Mouse (Mus musculus): Measurements from ENCODE around the gene Dnah6. TPM values are rescaled to one million over a fixed set of nuclear protein-coding genes. Genes with fewer than 3 reads are reported as not detected.

Gene Dnah6
- polyA plus RNA-seq, 1 experiment from 2014 or later = 0.06 TPM

- no peaks in the 10 kb centered on the region for H3K9me3 ChIP-seq (ENCODE audit: low read length)
- ATAC-seq (ENCODE audit: low FRiP score, low TSS enrichment) = no peak
- H3K27ac ChIP-seq (ENCODE audit: low read length) = no peak overlapping the region
- no peaks in the 10 kb centered on the region for H3K36me3 ChIP-seq (ENCODE audit: insufficient read depth, low read length)
- no peak overlapping the region for H3K4me2 ChIP-seq (replicated peaks; ENCODE audit: low read depth, low read length)
- no peak overlapping the region for H3K4me3 ChIP-seq (ENCODE audit: low read length)
- 81% methylated on average over 1 of the region's 1 CpGs for WGBS
- no peaks in the 10 kb centered on the region for H3K4me1 ChIP-seq (ENCODE audit: insufficient read depth, low read length)
- H3K27me3 ChIP-seq (ENCODE audit: insufficient read depth, low read length) = no peaks in the 10 kb centered on the region
- no peak overlapping the region for H3K9ac ChIP-seq (replicated peaks; ENCODE audit: low read length)
Measured at GRCm38 (mm10) chr6:73162958-73163357, 58.5 kb downstream of the Dnah6 start.

- no peak overlapping the region for H3K4me2 ChIP-seq (replicated peaks; ENCODE audit: low read depth, low read length)
- H3K4me1 ChIP-seq (ENCODE audit: insufficient read depth, low read length) = no peaks in the 10 kb centered on the region
- no peaks in the 10 kb centered on the region for H3K27me3 ChIP-seq (ENCODE audit: insufficient read depth, low read length)
- no peak overlapping the region for H3K27ac ChIP-seq (ENCODE audit: low read length)
- no peak overlapping the region for H3K4me3 ChIP-seq (ENCODE audit: low read length)
- H3K9ac ChIP-seq (replicated peaks; ENCODE audit: low read length) = no peak overlapping the region
- no peak for ATAC-seq (ENCODE audit: low FRiP score, low TSS enrichment)
- no peaks in the 10 kb centered on the region for H3K9me3 ChIP-seq (ENCODE audit: low read length)
- H3K36me3 ChIP-seq (ENCODE audit: insufficient read depth, low read length) = no peaks in the 10 kb centered on the region
- 83% methylated on average over 4 of the region's 4 CpGs for WGBS
Measured at GRCm38 (mm10) chr6:73161338-73161737, 60.1 kb downstream of the Dnah6 start.

DNA sequence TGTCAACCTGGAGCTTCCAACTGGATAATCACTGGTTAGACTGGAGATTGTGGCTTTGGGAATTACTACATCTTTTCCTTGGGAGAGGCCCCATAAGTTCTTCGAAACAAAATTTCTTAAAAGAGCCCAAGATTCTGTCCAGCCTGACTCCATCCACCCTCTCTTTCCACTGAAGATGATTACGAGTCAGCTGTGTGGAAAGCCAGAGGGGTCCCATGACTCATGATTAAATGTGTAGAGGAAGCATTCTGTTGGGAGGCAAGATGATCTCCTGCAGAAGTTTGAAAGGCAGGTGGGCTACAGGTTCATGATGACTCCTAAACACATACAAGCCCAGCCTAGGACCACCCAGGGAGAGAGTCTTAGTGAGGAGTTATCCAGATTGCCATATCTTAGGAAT is 66.0 kb downstream of the Dnah6 start:
- Histone ChIP-seq H3K4me3 (ENCODE audit: low read length) (no peak overlapping the region), H3K4me1 (ENCODE audit: insufficient read depth, low read length) (no peaks in the 10 kb centered on the region), H3K9ac (replicated peaks; ENCODE audit: low read length) (no peak overlapping the region), H3K9me3 (ENCODE audit: low read length) (no peaks in the 10 kb centered on the region), H3K4me2 (replicated peaks; ENCODE audit: low read depth, low read length) (no peak overlapping the region), H3K27ac (ENCODE audit: low read length) (no peak overlapping the region), H3K36me3 (ENCODE audit: insufficient read depth, low read length) (no peaks in the 10 kb centered on the region), H3K27me3 (ENCODE audit: insufficient read depth, low read length) (no peaks in the 10 kb centered on the region)
- ATAC-seq (ENCODE audit: low FRiP score, low TSS enrichment) = no peak
- WGBS = 82% methylated on average over 2 of the region's 2 CpGs

DNA sequence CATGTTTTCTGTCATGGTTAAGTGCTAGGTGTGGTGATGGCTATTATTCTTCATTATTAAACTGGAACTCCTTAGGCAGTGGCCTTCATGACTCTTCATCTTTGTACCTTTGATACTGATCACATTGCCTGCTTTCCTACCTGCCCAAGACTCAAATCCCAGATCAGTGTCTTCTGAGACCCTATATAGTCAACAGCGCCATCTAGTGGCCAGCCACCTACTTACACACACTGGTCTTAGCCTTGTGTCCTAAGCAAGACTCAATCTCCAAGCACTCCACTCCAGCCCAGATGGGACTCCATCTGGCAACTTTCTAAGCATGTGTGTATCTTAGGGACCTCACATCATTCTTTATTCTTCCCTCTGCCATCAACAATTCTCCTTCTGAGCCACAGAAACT is 67.8 kb downstream of the Dnah6 start:
- H3K4me1 ChIP-seq (ENCODE audit: insufficient read depth, low read length) = no peaks in the 10 kb centered on the region
- H3K36me3 ChIP-seq (ENCODE audit: insufficient read depth, low read length) = no peaks in the 10 kb centered on the region
- no peak overlapping the region for H3K4me3 ChIP-seq (ENCODE audit: low read length)
- no peaks in the 10 kb centered on the region for H3K27me3 ChIP-seq (ENCODE audit: insufficient read depth, low read length)
- H3K9me3 ChIP-seq (ENCODE audit: low read length) = no peaks in the 10 kb centered on the region
- no peak overlapping the region for H3K9ac ChIP-seq (replicated peaks; ENCODE audit: low read length)
- H3K27ac ChIP-seq (ENCODE audit: low read length) = no peak overlapping the region
- 3% methylated on average over 1 of the region's 1 CpGs for WGBS
- no peak overlapping the region for H3K4me2 ChIP-seq (replicated peaks; ENCODE audit: low read depth, low read length)
- peak; percentile 78; the same call in 1 of the 2 replicates for ATAC-seq (ENCODE audit: low FRiP score, low TSS enrichment)

GRCm38 (mm10) chr6:73143403-73143802 is 78.0 kb downstream of the Dnah6 start:
- H3K4me2 ChIP-seq (replicated peaks; ENCODE audit: low read depth, low read length) = no peak overlapping the region
- ATAC-seq (ENCODE audit: low FRiP score, low TSS enrichment) = no peak
- no peaks in the 10 kb centered on the region for H3K4me1 ChIP-seq (ENCODE audit: insufficient read depth, low read length)
- no peak overlapping the region for H3K4me3 ChIP-seq (ENCODE audit: low read length)
- H3K36me3 ChIP-seq (ENCODE audit: insufficient read depth, low read length) = no peaks in the 10 kb centered on the region
- H3K9ac ChIP-seq (replicated peaks; ENCODE audit: low read length) = no peak overlapping the region
- H3K9me3 ChIP-seq (ENCODE audit: low read length) = no peaks in the 10 kb centered on the region
- WGBS = 92% methylated on average over 7 of the region's 7 CpGs
- H3K27me3 ChIP-seq (ENCODE audit: insufficient read depth, low read length) = no peaks in the 10 kb centered on the region
- no peak overlapping the region for H3K27ac ChIP-seq (ENCODE audit: low read length)

DNA sequence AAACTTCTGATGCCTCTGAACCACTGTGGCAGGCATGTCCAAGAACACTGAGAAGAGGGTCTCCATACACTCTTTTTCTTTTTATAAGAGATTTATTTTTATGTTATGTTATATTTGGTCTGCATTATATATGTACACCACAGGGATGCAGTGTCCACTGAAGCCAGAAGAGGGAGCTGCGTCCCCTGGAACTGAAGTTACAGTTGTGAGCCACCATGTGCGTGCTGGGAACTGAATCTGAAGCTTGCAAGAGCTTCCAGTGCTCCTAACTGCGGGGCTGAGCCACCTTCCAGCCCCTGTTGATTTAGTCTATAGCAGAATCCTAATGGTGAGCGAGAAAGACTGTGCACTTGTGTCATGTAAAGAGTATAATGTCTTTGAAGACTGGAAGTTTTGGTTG is 78.7 kb downstream of the Dnah6 start:
- H3K27ac ChIP-seq (ENCODE audit: low read length) = no peak overlapping the region
- no peaks in the 10 kb centered on the region for H3K9me3 ChIP-seq (ENCODE audit: low read length)
- H3K4me3 ChIP-seq (ENCODE audit: low read length) = no peak overlapping the region
- H3K9ac ChIP-seq (replicated peaks; ENCODE audit: low read length) = no peak overlapping the region
- H3K4me2 ChIP-seq (replicated peaks; ENCODE audit: low read depth, low read length) = no peak overlapping the region
- 91% methylated on average over 4 of the region's 4 CpGs for WGBS
- no peaks in the 10 kb centered on the region for H3K4me1 ChIP-seq (ENCODE audit: insufficient read depth, low read length)
- H3K36me3 ChIP-seq (ENCODE audit: insufficient read depth, low read length) = no peaks in the 10 kb centered on the region
- ATAC-seq (ENCODE audit: low FRiP score, low TSS enrichment) = no peak
- no peaks in the 10 kb centered on the region for H3K27me3 ChIP-seq (ENCODE audit: insufficient read depth, low read length)

GRCm38 (mm10) chr6:73140836-73141235 is 80.6 kb downstream of the Dnah6 start:
- no peaks in the 10 kb centered on the region for H3K27me3 ChIP-seq (ENCODE audit: insufficient read depth, low read length)
- no peaks in the 10 kb centered on the region for H3K36me3 ChIP-seq (ENCODE audit: insufficient read depth, low read length)
- no peak overlapping the region for H3K9ac ChIP-seq (replicated peaks; ENCODE audit: low read length)
- H3K4me3 ChIP-seq (ENCODE audit: low read length) = no peak overlapping the region
- H3K9me3 ChIP-seq (ENCODE audit: low read length) = no peaks in the 10 kb centered on the region
- WGBS = 82% methylated on average over 3 of the region's 3 CpGs
- no peaks in the 10 kb centered on the region for H3K4me1 ChIP-seq (ENCODE audit: insufficient read depth, low read length)
- no peak overlapping the region for H3K27ac ChIP-seq (ENCODE audit: low read length)
- ATAC-seq (ENCODE audit: low FRiP score, low TSS enrichment) = no peak
- H3K4me2 ChIP-seq (replicated peaks; ENCODE audit: low read depth, low read length) = no peak overlapping the region

DNA sequence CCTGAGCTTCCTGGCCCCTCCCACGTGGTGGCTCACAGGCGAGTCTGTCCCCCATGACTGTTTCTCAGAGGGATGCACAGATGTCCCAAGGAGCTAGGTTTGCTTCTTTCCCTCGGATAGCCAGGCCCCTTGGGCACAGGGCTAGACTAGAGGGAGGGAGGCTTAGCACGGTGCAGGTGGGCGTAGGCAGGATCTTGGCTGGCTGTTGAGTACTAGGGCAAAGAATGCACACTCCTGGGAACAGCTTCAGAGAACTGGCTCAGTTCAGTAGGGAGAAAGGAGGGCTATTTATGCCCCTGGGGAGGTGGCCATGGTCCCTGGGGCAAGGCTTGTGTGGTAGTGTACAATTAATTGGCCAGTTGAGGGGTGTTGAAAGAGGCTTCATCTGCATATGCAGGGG is 88.7 kb downstream of the Dnah6 start:
- 39% methylated on average over 5 of the region's 5 CpGs for whole genome bisulfite sequencing
- no peak for ATAC-seq (ENCODE audit: low FRiP score, low TSS enrichment)

GRCm38 (mm10) chr6:73127594-73127993 is 93.9 kb downstream of the Dnah6 start:
- no peak overlapping the region for H3K27ac ChIP-seq (ENCODE audit: low read length)
- no peaks in the 10 kb centered on the region for H3K4me1 ChIP-seq (ENCODE audit: insufficient read depth, low read length)
- WGBS = 76% methylated on average over 9 of the region's 9 CpGs
- H3K9me3 ChIP-seq (ENCODE audit: low read length) = no peaks in the 10 kb centered on the region
- H3K4me2 ChIP-seq (replicated peaks; ENCODE audit: low read depth, low read length) = no peak overlapping the region
- no peak overlapping the region for H3K4me3 ChIP-seq (ENCODE audit: low read length)
- H3K27me3 ChIP-seq (ENCODE audit: insufficient read depth, low read length) = no peaks in the 10 kb centered on the region
- H3K36me3 ChIP-seq (ENCODE audit: insufficient read depth, low read length) = no peaks in the 10 kb centered on the region
- ATAC-seq (ENCODE audit: low FRiP score, low TSS enrichment) = no peak
- no peak overlapping the region for H3K9ac ChIP-seq (replicated peaks; ENCODE audit: low read length)

More for the DNA sequence above, 88.7 kb downstream of the Dnah6 start:
- no peaks in the 10 kb centered on the region for H3K27me3 ChIP-seq (ENCODE audit: insufficient read depth, low read length)
- no peaks in the 10 kb centered on the region for H3K36me3 ChIP-seq (ENCODE audit: insufficient read depth, low read length)
- no peak overlapping the region for H3K9ac ChIP-seq (replicated peaks; ENCODE audit: low read length)
- no peak overlapping the region for H3K4me2 ChIP-seq (replicated peaks; ENCODE audit: low read depth, low read length)
- H3K4me3 ChIP-seq (ENCODE audit: low read length) = no peak overlapping the region
- H3K9me3 ChIP-seq (ENCODE audit: low read length) = no peaks in the 10 kb centered on the region
- H3K4me1 ChIP-seq (ENCODE audit: insufficient read depth, low read length) = no peaks in the 10 kb centered on the region
- no peak overlapping the region for H3K27ac ChIP-seq (ENCODE audit: low read length)

DNA sequence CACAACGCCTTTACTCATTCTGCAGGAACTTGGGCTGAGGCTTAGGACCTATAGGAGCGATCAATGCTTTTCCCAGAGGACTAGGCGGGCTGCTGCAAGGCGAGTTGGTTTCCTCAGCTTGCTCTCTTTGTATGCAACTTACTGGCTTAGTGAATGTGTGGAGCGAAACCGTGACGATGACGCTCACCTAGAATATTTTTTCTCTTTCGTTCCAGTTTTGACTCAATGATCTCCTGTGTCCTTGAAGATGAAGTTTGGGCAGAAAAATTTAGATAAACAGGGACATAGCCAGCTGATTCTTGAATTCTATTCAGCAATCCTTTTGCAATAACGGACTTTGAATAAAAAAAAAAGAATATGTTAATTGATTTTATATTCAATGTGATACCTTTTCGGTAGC is 101.1 kb downstream of the Dnah6 start:
- Histone ChIP-seq H3K4me1 (ENCODE audit: insufficient read depth, low read length) (no peaks in the 10 kb centered on the region), H3K36me3 (ENCODE audit: insufficient read depth, low read length) (no peaks in the 10 kb centered on the region), H3K9ac (replicated peaks; ENCODE audit: low read length) (no peak overlapping the region), H3K27me3 (ENCODE audit: insufficient read depth, low read length) (no peaks in the 10 kb centered on the region), H3K4me3 (ENCODE audit: low read length) (no peak overlapping the region), H3K9me3 (ENCODE audit: low read length) (no peaks in the 10 kb centered on the region), H3K27ac (ENCODE audit: low read length) (no peak overlapping the region), H3K4me2 (replicated peaks; ENCODE audit: low read depth, low read length) (no peak overlapping the region)
- no peak for ATAC-seq (ENCODE audit: low FRiP score, low TSS enrichment)
- WGBS = 92% methylated on average over 11 of the region's 11 CpGs

- no peak overlapping the region for H3K4me3 ChIP-seq (ENCODE audit: low read length)
- no peaks in the 10 kb centered on the region for H3K27me3 ChIP-seq (ENCODE audit: insufficient read depth, low read length)
- H3K9ac ChIP-seq (replicated peaks; ENCODE audit: low read length) = no peak overlapping the region
- H3K27ac ChIP-seq (ENCODE audit: low read length) = no peak overlapping the region
- H3K9me3 ChIP-seq (ENCODE audit: low read length) = no peaks in the 10 kb centered on the region
- H3K4me2 ChIP-seq (replicated peaks; ENCODE audit: low read depth, low read length) = no peak overlapping the region
- 55% methylated on average over 2 of the region's 2 CpGs for WGBS
- no peaks in the 10 kb centered on the region; the same call in 1 of the 2 replicates for H3K4me1 ChIP-seq (ENCODE audit: insufficient read depth, low read length)
- H3K36me3 ChIP-seq (ENCODE audit: insufficient read depth, low read length) = no peaks in the 10 kb centered on the region
- ATAC-seq (ENCODE audit: low FRiP score, low TSS enrichment) = no peak
Measured at GRCm38 (mm10) chr6:73113898-73114297, 107.6 kb downstream of the Dnah6 start.
